In genomic region chr14:14959780-14960440, GRCm38 (mm10) we compare ENCODE assay signal across 21 mouse cellular contexts.
DNase-seq lines count a peak whose midpoint lies in the region; ATAC-seq and TF ChIP-seq lines count a peak whose summit lies in the region.
"Had no signal": no experiment of that assay in that cellular context is flagged by ENCODE, and none has a peak within 500 bp of the region (broad histone marks: within the 10 kb centered on the region; RNA-seq: fewer than 3 reads in every experiment).

No protein-coding gene starts in this region.

- H3K9me3 ChIP-seq in hindbrain, embryonic 13.5 days: no peaks in the 10 kb centered on the region
- no peaks in the 10 kb centered on the region for H3K9me3 ChIP-seq in hindbrain, embryonic 10.5 days
- H3K9me3 ChIP-seq in midbrain, embryonic 13.5 days: no peaks in the 10 kb centered on the region
- H3K9me3 ChIP-seq: embryonic facial prominence, embryonic 13.5 days; heart, embryonic 13.5 days; limb, embryonic 15.5 days had no signal

- no peak overlapping the region for H3K4me2 ChIP-seq in hindbrain, embryonic 13.5 days
- no peak overlapping the region for H3K4me2 ChIP-seq in midbrain, embryonic 13.5 days (replicated peaks)
- H3K4me2 ChIP-seq: embryonic facial prominence, embryonic 13.5 days; heart, embryonic 13.5 days; limb, embryonic 15.5 days had no signal

- H3K4me1 ChIP-seq in hindbrain, embryonic 13.5 days (replicated peaks): peaks cover 7% of the 10 kb centered on the region
- no peaks in the 10 kb centered on the region for H3K4me1 ChIP-seq in hindbrain, embryonic 10.5 days (replicated peaks)
- peaks cover 7% of the 10 kb centered on the region for H3K4me1 ChIP-seq in midbrain, embryonic 13.5 days (replicated peaks)
- peaks cover 2% of the 10 kb centered on the region for H3K4me1 ChIP-seq in olfactory bulb, adult 2 months (ENCODE audit: control insufficient read depth, insufficient read depth, low read length)
- H3K4me1 ChIP-seq: embryonic facial prominence, embryonic 13.5 days; heart, embryonic 13.5 days; limb, embryonic 15.5 days had no signal

- no peaks in the 10 kb centered on the region for H3K36me3 ChIP-seq in hindbrain, embryonic 13.5 days
- no peaks in the 10 kb centered on the region for H3K36me3 ChIP-seq in hindbrain, embryonic 10.5 days
- H3K36me3 ChIP-seq in midbrain, embryonic 13.5 days: no peaks in the 10 kb centered on the region
- H3K36me3 ChIP-seq: embryonic facial prominence, embryonic 13.5 days; heart, embryonic 13.5 days; limb, embryonic 15.5 days had no signal

- WGBS in hindbrain, embryonic 13.5 days: 90% methylated on average over 2 of the region's 2 CpGs
- WGBS in hindbrain, embryonic 10.5 days: 96% methylated on average over 2 of the region's 2 CpGs
- WGBS in midbrain, embryonic 13.5 days: 86% methylated on average over 2 of the region's 2 CpGs
- 84% methylated on average over 2 of the region's 2 CpGs for WGBS in olfactory bulb, adult 2 months

- H3K27ac ChIP-seq in hindbrain, embryonic 13.5 days: peak overlapping the region; percentile 71
- no peak overlapping the region for H3K27ac ChIP-seq in hindbrain, embryonic 10.5 days
- H3K27ac ChIP-seq in midbrain, embryonic 13.5 days: peak overlapping the region; percentile 69
- H3K27ac ChIP-seq in olfactory bulb, adult 2 months (ENCODE audit: insufficient read depth, low read depth, low read length): peak overlapping the region; percentile 83
- H3K27ac ChIP-seq: embryonic facial prominence, embryonic 13.5 days; heart, embryonic 13.5 days; limb, embryonic 15.5 days had no signal

- no peaks in the 10 kb centered on the region for H3K27me3 ChIP-seq in hindbrain, embryonic 13.5 days
- H3K27me3 ChIP-seq in hindbrain, embryonic 10.5 days (ENCODE audit: insufficient read depth, poor library complexity, severe bottlenecking): no peaks in the 10 kb centered on the region
- no peaks in the 10 kb centered on the region for H3K27me3 ChIP-seq in midbrain, embryonic 13.5 days
- H3K27me3 ChIP-seq: embryonic facial prominence, embryonic 13.5 days; heart, embryonic 13.5 days; limb, embryonic 15.5 days had no signal

- H3K9ac ChIP-seq in hindbrain, embryonic 13.5 days: no peak overlapping the region
- no peak overlapping the region for H3K9ac ChIP-seq in midbrain, embryonic 13.5 days (replicated peaks)
- H3K9ac ChIP-seq: embryonic facial prominence, embryonic 13.5 days; heart, embryonic 13.5 days; limb, embryonic 15.5 days had no signal

- TF ChIP-seq POLR2A in olfactory bulb, adult 2 months (IDR thresholded peaks at IDR 0.05; ENCODE audit: insufficient read depth, low read depth, low read length): no peak

- no peak for TF ChIP-seq CTCF in olfactory bulb, adult 2 months (IDR thresholded peaks at IDR 0.05; ENCODE audit: insufficient read depth, low read depth, low read length)

- no peak for DNase-seq in hindbrain, embryonic 10.5 days (ENCODE audit: low spot score)
- peak; percentile 16 for DNase-seq in right cerebral cortex, adult 18-20 months
- no peak for DNase-seq in right cerebral cortex, postnatal 4 days
- DNase-seq in cerebellum, postnatal 25 days: no peak
- no peak for DNase-seq in layer of hippocampus, adult 9-10 months (ENCODE audit: low spot score)
- DNase-seq: adrenal gland, postnatal 36 days; cerebellum, adult 11 months; gastrocnemius, postnatal 25 days; heart, postnatal 4 days; kidney, adult 11 months; kidney, postnatal 36 days; lung, adult 18-20 months; lung, postnatal 36 days; thymus, adult 18-20 months had no signal

- no peak overlapping the region for H3K4me3 ChIP-seq in hindbrain, embryonic 13.5 days
- H3K4me3 ChIP-seq in hindbrain, embryonic 10.5 days: no peak overlapping the region
- no peak overlapping the region for H3K4me3 ChIP-seq in midbrain, embryonic 13.5 days (replicated peaks)
- no peak overlapping the region for H3K4me3 ChIP-seq in olfactory bulb, adult 2 months (ENCODE audit: insufficient read depth, low read depth, low read length)
- H3K4me3 ChIP-seq: embryonic facial prominence, embryonic 13.5 days; heart, embryonic 13.5 days; limb, embryonic 15.5 days had no signal

- peak; percentile 81 for ATAC-seq in hindbrain, embryonic 13.5 days (ENCODE audit: low FRiP score)
- ATAC-seq in midbrain, embryonic 13.5 days: peak; percentile 85
- ATAC-seq: activated CD4-positive, CD25-positive, alpha-beta regulatory T cell, adult 4 months had no signal
